Mouse (Mus musculus) stomach, postnatal 0 days (tissue): ENCODE data around the gene Klhl22.
A peak's percentile ranks its signal among the peaks of the same experiment; 100 is the strongest.

Source experiments
- CTCF ChIP-seq: IDR thresholded peaks from 2 replicates; pipeline ENCODE4 v1.5.1; 2016; ENCODE audit warnings: antibody characterized with exemption, low read depth, mild to moderate bottlenecking, moderate library complexity
- EP300 ChIP-seq: optimal IDR thresholded peaks from 2 replicates; pipeline ENCODE3; 2016; ENCODE audit warnings: antibody characterized with exemption

- TF ChIP-seq CTCF, result peak; percentile 53
- TF ChIP-seq EP300, result no peak
Observed at GRCm38 (mm10) chr16:17795643-17796042, 36.2 kb downstream of the Klhl22 start.
